25 mouse cellular contexts compared by ENCODE assay signal in the genomic region with DNA sequence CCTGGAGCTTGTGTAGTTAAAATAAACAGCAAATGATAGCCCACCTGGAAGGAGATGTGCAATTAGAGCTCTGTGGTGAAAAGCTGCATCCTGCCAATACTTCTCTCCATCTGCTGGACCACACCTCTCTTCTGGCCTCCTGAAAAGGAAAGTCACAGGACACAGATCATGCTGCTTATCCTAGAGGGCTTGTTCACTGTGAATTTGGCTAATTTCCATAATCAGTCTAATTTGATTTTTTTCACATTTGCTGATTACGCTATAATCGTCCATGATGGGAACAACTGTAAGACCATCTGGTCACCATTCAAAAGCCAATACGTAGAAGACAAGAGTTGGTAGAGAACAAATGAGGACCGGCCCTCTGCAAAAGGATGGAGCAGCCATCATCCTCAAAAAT. TPM values are rescaled to one million over a fixed set of nuclear protein-coding genes. Genes with fewer than 3 reads are reported as not detected.
DNase-seq lines count a peak whose midpoint lies in the region; ATAC-seq and TF ChIP-seq lines count a peak whose summit lies in the region.
"Had no signal": no experiment of that assay in that cellular context is flagged by ENCODE, and none has a peak within 500 bp of the region (broad histone marks: within the 10 kb centered on the region; RNA-seq: fewer than 3 reads in every experiment).

No protein-coding gene starts in this region.

- H3K4me2 ChIP-seq in forebrain, embryonic 14.5 days (ENCODE audit: low read length) = no peak overlapping the region
- H3K4me2 ChIP-seq in forebrain, embryonic 15.5 days (replicated peaks) = no peak overlapping the region
- no peak overlapping the region for H3K4me2 ChIP-seq in hindbrain, embryonic 15.5 days
- H3K4me2 ChIP-seq in hindbrain, embryonic 13.5 days = no peak overlapping the region
- H3K4me2 ChIP-seq in liver, embryonic 12.5 days = no peak overlapping the region
- H3K4me2 ChIP-seq: embryonic facial prominence, embryonic 13.5 days; forebrain, embryonic 12.5 days; heart, embryonic 11.5 days had no signal

- no peak overlapping the region for H3K27ac ChIP-seq in forebrain, embryonic 14.5 days (ENCODE audit: low read depth, low read length)
- H3K27ac ChIP-seq in forebrain, embryonic 15.5 days (replicated peaks) = no peak overlapping the region
- no peak overlapping the region for H3K27ac ChIP-seq in hindbrain, embryonic 15.5 days (replicated peaks)
- H3K27ac ChIP-seq in hindbrain, embryonic 13.5 days = no peak overlapping the region
- no peak overlapping the region for H3K27ac ChIP-seq in liver, embryonic 12.5 days
- H3K27ac ChIP-seq: embryonic facial prominence, embryonic 10.5 days; embryonic facial prominence, embryonic 13.5 days; forebrain, embryonic 12.5 days had no signal

- H3K4me1 ChIP-seq in forebrain, embryonic 14.5 days (ENCODE audit: control insufficient read depth, insufficient read depth, low read length) = no peaks in the 10 kb centered on the region
- no peaks in the 10 kb centered on the region for H3K4me1 ChIP-seq in forebrain, embryonic 15.5 days
- no peaks in the 10 kb centered on the region for H3K4me1 ChIP-seq in hindbrain, embryonic 15.5 days (replicated peaks)
- peaks cover 8% of the 10 kb centered on the region for H3K4me1 ChIP-seq in hindbrain, embryonic 13.5 days (replicated peaks)
- H3K4me1 ChIP-seq in liver, embryonic 12.5 days = no peaks in the 10 kb centered on the region
- H3K4me1 ChIP-seq: embryonic facial prominence, embryonic 10.5 days; embryonic facial prominence, embryonic 13.5 days had no signal

- H3K27me3 ChIP-seq in forebrain, embryonic 14.5 days (replicated peaks; ENCODE audit: control insufficient read depth, insufficient read depth, low read length) = no peaks in the 10 kb centered on the region
- H3K27me3 ChIP-seq in forebrain, embryonic 15.5 days = no peaks in the 10 kb centered on the region
- H3K27me3 ChIP-seq in hindbrain, embryonic 15.5 days = no peaks in the 10 kb centered on the region
- no peaks in the 10 kb centered on the region for H3K27me3 ChIP-seq in hindbrain, embryonic 13.5 days
- H3K27me3 ChIP-seq in liver, embryonic 12.5 days (replicated peaks) = no peaks in the 10 kb centered on the region
- H3K27me3 ChIP-seq: embryonic facial prominence, embryonic 13.5 days; forebrain, embryonic 12.5 days had no signal

- H3K4me3 ChIP-seq in forebrain, embryonic 14.5 days (ENCODE audit: low read depth, low read length) = no peak overlapping the region
- no peak overlapping the region for H3K4me3 ChIP-seq in forebrain, embryonic 15.5 days
- H3K4me3 ChIP-seq in hindbrain, embryonic 15.5 days = no peak overlapping the region
- H3K4me3 ChIP-seq in hindbrain, embryonic 13.5 days = no peak overlapping the region
- no peak overlapping the region for H3K4me3 ChIP-seq in liver, embryonic 12.5 days
- H3K4me3 ChIP-seq: embryonic facial prominence, embryonic 10.5 days; embryonic facial prominence, embryonic 13.5 days; erythroblast, embryonic 14.5 days; forebrain, embryonic 12.5 days had no signal

- intact Hi-C loops in left cerebral cortex, postnatal 4 days (cut with DNase I) = no loop called here
- intact Hi-C loops in left cerebral cortex, postnatal 14 days (cut with DNase I) = no loop called here

- TF ChIP-seq CTCF in brain, embryonic 14.5 days (IDR thresholded peaks at IDR 0.05; ENCODE audit: borderline replicate concordance, extremely low read depth, insufficient read depth, insufficient read length) = no peak

- DNase-seq in forebrain, embryonic 14.5 days (ENCODE audit: low spot score) = peak; percentile 16
- peak; percentile 10 for DNase-seq in left cerebral cortex, postnatal 4 days
- DNase-seq in left cerebral cortex, postnatal 14 days (ENCODE audit: low spot score in 2 of 2) = no peak
- peak; percentile 51 for DNase-seq in brain, embryonic 14.5 days (ENCODE audit: low read depth)
- DNase-seq: adrenal gland, adult 8-10 months; adrenal gland, postnatal 25 days; cerebellum, adult 18-20 months; cerebellum, adult 9-10 months; cerebellum, postnatal 36 days; embryo, embryonic 11 days; gastrocnemius, postnatal 10 days; gastrocnemius, postnatal 36 days; kidney, adult 2 months had no signal

- no peak overlapping the region for H3K9ac ChIP-seq in forebrain, embryonic 14.5 days (ENCODE audit: low read length)
- no peak overlapping the region for H3K9ac ChIP-seq in forebrain, embryonic 15.5 days (replicated peaks)
- no peak overlapping the region for H3K9ac ChIP-seq in hindbrain, embryonic 15.5 days
- no peak overlapping the region for H3K9ac ChIP-seq in hindbrain, embryonic 13.5 days
- H3K9ac ChIP-seq in liver, embryonic 12.5 days = no peak overlapping the region
- H3K9ac ChIP-seq: embryonic facial prominence, embryonic 13.5 days; forebrain, embryonic 12.5 days had no signal

- H3K9me3 ChIP-seq in forebrain, embryonic 14.5 days (replicated peaks; ENCODE audit: control insufficient read depth, low read length) = no peaks in the 10 kb centered on the region
- no peaks in the 10 kb centered on the region for H3K9me3 ChIP-seq in forebrain, embryonic 15.5 days
- no peaks in the 10 kb centered on the region for H3K9me3 ChIP-seq in hindbrain, embryonic 15.5 days
- no peaks in the 10 kb centered on the region for H3K9me3 ChIP-seq in hindbrain, embryonic 13.5 days
- H3K9me3 ChIP-seq in liver, embryonic 12.5 days (replicated peaks) = no peaks in the 10 kb centered on the region
- H3K9me3 ChIP-seq: embryonic facial prominence, embryonic 10.5 days; embryonic facial prominence, embryonic 13.5 days; forebrain, embryonic 12.5 days had no signal

- peak; percentile 32; the same call in 1 of the 2 replicates for ATAC-seq in forebrain, embryonic 14.5 days
- no peak for ATAC-seq in forebrain, embryonic 15.5 days (replicated peaks)
- peak; percentile 45 for ATAC-seq in hindbrain, embryonic 15.5 days (ENCODE audit: low FRiP score, low read depth)
- ATAC-seq in hindbrain, embryonic 13.5 days (ENCODE audit: low FRiP score) = no peak
- ATAC-seq in liver, embryonic 12.5 days = no peak
- ATAC-seq: activated CD4-positive, CD25-positive, alpha-beta regulatory T cell, adult 4 months; CD4-positive, CD25-positive, alpha-beta regulatory T cell, adult 4 months; intestine, postnatal 0 days had no signal

- no peak for TF ChIP-seq POLR2A in brain, embryonic 14.5 days (IDR thresholded peaks at IDR 0.05; ENCODE audit: borderline replicate concordance, extremely low read depth, insufficient read depth, insufficient read length, poor library complexity, severe bottlenecking)

- H3K36me3 ChIP-seq in forebrain, embryonic 14.5 days (ENCODE audit: control insufficient read depth, insufficient read depth, low read length) = no peaks in the 10 kb centered on the region
- H3K36me3 ChIP-seq in forebrain, embryonic 15.5 days = no peaks in the 10 kb centered on the region
- no peaks in the 10 kb centered on the region for H3K36me3 ChIP-seq in hindbrain, embryonic 15.5 days
- no peaks in the 10 kb centered on the region for H3K36me3 ChIP-seq in hindbrain, embryonic 13.5 days
- no peaks in the 10 kb centered on the region for H3K36me3 ChIP-seq in liver, embryonic 12.5 days
- H3K36me3 ChIP-seq: embryonic facial prominence, embryonic 10.5 days; embryonic facial prominence, embryonic 13.5 days; forebrain, embryonic 12.5 days had no signal

- WGBS in forebrain, embryonic 14.5 days = 75% methylated on average over 4 of the region's 4 CpGs
- 58% methylated on average over 4 of the region's 4 CpGs for WGBS in forebrain, embryonic 15.5 days
- WGBS in hindbrain, embryonic 15.5 days = 70% methylated on average over 4 of the region's 4 CpGs
- 83% methylated on average over 4 of the region's 4 CpGs for WGBS in hindbrain, embryonic 13.5 days
- WGBS in liver, embryonic 12.5 days (ENCODE audit: insufficient replicate concordance) = 81% methylated on average over 4 of the region's 4 CpGs

RNA-seq across cellular contexts. Expression of a gene that starts 50.6 kb away (rescaled TPM):
- polyA plus RNA-seq in forebrain, embryonic 14.5 days (2014; fragmentation: Nextera tagmentation; extraction: Ambion mirVana) = 98.1 and 105 TPM in 2 replicates
- polyA plus RNA-seq in forebrain, embryonic 15.5 days (2015; fragmentation: Nextera tagmentation; extraction: Ambion mirVana) = 66.6 and 73.7 TPM in 2 replicates
- 101 and 105 TPM in 2 replicates for polyA plus RNA-seq in hindbrain, embryonic 15.5 days (2015; fragmentation: Nextera tagmentation; extraction: Ambion mirVana)
- 122 and 139 TPM in 2 replicates for polyA plus RNA-seq in hindbrain, embryonic 13.5 days (2015; fragmentation: Nextera tagmentation; extraction: Ambion mirVana)
- total RNA-seq in left cerebral cortex, postnatal 4 days (2021) = 10 to 100 TPM; 78.4 to 90.2 TPM
- 10 to 100 TPM; 51.7 to 57.5 TPM for total RNA-seq in left cerebral cortex, postnatal 14 days (2021)
- polyA plus RNA-seq in brain, embryonic 14.5 days (2012; rRNA removed) = 35.2 and 52.1 TPM in 2 replicates
- polyA plus RNA-seq in liver, embryonic 12.5 days (2016; fragmentation: Nextera tagmentation; extraction: Ambion mirVana) = 61.4 and 71.0 TPM in 2 replicates

Comparison
In these comparisons a context has a peak if more than half of its experiments do, and no peak if none do; other contexts are left out.
1. ATAC-seq: peak in forebrain, embryonic 14.5 days (single experiment) and hindbrain, embryonic 15.5 days (single experiment); none in forebrain, embryonic 15.5 days (single experiment), hindbrain, embryonic 13.5 days (single experiment) and liver, embryonic 12.5 days (single experiment).
2. DNase-seq: peak in forebrain, embryonic 14.5 days (single experiment), left cerebral cortex, postnatal 4 days (single experiment) and brain, embryonic 14.5 days (single experiment); none in left cerebral cortex, postnatal 14 days (0 of 2).